Mouse (Mus musculus) gastrocnemius, postnatal 4 days (tissue): ENCODE data around the gene Atp1a1. TPM values are rescaled to one million over a fixed set of nuclear protein-coding genes. Genes with fewer than 3 reads are reported as not detected.

Source experiments
- DNase-seq, 2 experiments: peaks; one replicate each; pipeline ENCODE4 v3.0.0; 2021 to 2022; ENCODE audit warnings: low spot score in 2 of 2, mixed read lengths in 2 of 2
- total RNA-seq, 2 experiments: library from RNA; stranded (reverse); gene quantifications; 2 replicates each; pipeline ENCODE4 v1.2.3; 2021

The Atp1a1 gene
- total RNA-seq, 2 experiments from 2014 or later, result 112 to 117 TPM

DNA sequence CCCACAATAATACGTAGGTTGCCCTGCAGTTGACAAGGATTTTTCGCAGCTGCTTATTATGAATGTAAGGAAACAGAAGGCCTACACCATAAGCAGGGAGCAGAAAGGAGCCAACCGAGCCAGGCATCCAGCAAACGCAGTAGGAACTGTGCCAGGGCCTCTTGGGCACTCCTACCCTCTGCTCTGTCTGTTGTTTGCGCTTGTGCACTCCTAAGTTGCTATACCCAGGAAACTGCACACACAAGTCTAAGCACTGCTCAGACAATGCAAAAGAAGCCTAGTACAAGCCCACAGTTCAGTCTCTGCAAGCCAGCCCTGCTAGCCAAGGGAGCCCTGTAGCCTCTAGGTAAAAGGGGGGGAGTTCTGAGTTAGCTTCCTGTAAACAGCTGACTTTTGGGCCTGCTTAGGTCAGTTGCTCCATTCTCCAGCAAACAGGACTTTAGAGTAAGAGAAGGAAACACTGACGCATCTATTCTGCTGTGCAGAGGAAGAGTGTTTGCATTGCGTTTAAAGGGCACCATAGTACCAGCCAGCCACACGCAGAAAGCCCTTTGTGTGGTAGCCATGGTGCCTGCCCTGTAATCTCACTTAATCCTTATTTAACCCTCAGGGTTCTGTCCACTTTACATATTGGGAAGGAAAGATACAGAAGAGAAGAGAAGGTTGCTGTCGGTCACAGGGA, 43.5 kb downstream of the Atp1a1 start:
- no peak for DNase-seq

DNA sequence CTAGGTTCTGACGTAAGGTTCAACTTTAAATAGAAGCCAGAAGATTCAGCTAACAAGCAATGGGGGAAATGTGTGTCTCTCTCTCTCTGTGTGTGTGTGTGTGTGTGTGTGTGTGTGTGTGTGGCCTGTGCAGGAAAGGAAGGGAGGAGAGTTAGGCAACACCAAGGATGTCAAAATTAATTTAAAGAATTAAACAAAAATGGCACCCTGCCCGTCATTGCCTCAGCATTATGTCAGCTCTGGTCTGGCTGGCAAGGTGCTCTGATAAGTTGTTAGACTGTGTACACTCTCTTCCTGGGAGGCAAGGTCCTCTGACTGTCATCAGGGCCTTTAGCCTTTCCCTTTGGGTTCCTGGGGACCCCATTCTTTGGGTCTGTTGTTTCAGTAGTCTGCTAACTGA, 47.8 kb downstream of the Atp1a1 start:
- no peak for DNase-seq

DNA sequence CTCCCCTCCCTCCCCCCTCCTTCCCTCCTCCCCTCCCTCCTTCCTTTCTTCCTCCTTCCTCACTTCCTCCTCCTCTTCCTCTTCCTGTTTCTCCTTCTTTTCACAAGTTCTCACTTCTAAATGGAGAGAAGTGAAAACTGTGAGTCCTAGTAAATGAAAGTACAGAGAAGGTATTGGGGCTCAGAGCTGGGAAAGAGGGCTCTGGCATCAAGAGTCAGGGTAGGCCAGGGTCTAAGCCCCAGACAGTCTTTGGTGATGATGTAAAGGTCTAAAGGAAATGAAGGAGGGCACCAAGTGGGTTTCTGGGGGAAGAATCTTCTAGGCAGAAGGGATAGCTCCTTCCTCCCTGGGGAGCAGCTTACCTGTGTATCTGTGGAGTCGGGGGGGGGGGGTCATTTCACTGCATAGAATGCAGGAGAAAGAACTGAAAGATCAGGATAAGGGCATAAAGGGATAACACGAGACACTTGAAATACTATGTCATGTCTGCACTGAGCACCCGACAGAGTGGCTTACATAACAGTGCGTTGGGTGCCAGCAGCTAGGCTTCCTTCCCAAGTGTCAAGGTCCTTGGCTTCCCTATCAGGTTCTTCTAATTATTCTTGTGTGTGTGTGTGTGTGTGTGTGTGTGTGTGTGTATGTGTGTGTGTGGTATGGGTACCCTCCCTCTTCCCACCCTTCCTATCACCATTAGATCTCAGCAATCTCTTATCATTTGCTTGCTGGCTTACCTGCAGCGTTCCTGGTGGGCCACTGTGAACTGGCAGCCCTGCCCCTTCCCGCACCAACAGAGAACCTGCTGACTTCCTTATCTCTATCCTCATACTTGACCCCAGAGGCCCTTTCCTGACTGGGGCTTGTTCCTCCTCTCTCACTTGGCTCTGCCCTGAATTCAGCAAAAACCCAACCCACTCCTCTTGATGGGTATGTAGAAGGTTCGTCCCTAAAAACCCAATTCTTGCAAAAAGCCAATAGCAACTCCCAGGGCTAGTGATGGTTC, 51.6 kb downstream of the Atp1a1 start:
- no peak for DNase-seq

DNA sequence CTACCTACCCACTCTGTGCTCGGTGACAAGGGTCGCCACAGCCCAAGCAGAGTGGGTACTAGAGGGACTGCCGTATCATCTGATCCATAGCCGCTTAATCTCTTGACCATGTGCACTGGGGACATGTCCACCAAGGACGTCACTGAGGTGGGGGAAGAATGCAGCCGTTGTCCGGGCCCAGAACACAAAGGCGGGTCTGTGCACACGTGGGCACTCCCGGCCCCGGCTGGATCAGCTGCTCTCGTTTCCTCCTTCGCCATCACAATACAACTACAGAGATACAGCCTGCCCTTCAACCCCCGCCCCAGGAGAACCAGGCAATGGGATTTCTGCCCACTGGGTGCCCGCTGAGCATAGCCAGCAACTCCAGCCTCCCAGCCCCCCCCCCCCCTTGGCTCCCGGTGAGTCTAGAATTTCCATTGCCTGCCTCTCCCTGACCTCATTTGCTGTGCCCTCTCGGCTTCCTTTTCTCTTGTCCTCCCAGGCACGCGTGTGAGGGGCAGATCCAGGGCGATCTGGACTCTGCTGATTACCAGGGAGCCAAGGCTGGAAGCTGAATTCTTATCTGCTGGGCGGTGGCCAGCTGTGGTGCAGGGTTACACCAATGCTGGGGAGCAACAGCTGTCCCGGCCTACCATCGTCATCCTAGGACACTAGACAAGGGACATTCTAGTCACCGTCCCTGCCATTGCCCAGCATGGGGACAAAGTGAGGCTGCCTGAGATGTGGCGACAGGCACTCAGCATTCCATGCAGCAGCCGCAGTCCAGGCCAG, 52.8 kb downstream of the Atp1a1 start:
- DNase-seq, result peak; percentile 39 to 60

DNA sequence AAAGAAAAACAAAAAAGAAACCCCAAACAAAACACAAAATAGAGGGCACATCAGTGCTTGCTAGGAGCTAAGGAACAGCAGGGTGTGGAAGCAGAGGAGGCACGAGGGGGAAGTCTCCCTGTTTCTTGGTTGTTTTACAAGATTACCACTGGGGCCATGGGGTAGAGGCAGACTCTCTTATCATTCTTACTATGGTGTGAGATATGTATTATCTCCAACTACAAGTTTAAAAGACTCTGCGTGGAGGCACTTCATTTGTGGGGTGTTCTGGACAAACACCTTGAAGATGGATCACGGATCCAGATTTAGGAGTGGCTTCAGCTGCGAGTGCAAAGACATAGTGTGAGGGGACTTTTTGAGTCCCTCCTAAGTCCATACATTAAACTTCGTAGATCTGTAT, 54.7 kb downstream of the Atp1a1 start:
- DNase-seq, result no peak

DNA sequence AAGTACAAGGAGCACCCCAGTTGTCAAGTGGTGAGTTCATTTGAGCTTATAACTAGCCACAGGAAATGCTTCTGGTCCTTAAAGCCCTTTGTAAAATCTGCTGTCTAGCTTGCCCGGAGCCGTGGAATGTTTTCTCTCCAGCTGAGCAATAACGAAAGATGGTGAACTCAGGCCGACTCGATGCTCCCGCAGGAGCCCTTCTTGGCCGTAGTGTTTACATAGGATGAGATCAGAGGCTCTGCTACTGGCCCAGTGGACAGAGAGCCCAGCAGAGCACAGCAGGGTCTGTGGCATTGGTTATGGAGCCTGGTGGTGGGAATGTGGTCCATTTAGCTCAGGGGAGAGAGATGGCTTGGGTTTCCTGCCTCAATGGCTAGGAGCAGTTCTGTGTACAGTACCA, 60.4 kb downstream of the Atp1a1 start:
- peak in 1 of 2 experiments; percentile 48 for DNase-seq

DNA sequence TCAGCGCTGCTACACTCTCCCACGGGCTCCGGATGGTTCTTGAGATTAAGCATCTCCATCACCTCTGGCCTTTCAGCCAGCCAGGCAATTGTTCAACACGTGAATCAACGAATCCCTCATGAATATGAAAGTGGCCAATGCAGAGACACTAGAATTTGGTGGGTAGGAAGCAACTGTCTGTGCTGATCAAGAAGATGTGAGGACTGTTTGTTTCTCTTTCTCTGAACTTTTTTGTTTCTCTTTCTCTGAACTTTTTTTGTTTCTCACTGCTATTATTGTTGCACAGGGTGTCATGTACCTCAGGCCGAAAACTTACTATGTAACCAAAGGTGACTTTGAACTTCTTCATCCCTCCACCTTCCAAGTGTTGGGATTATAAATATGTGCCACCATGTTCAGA, 62.9 kb downstream of the Atp1a1 start:
- DNase-seq, result no peak

DNA sequence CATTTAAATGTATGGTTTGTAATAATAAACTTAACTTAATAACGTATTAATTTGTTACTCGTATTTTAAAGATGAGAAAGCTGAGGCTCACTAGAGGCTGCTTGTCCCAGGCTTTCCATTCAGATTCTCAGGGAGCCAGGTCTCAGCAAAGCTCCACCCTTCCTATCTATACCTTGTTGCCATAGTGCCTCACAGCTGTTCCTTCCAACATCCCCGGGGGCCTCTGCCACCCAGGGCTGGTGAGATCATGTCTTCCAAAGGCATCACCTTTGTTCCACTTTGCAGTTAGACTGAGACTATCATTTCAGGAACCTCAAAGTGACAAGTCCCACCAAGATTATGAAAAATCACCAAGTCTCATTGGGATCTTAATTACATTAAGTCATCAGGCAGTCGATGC, 63.9 kb downstream of the Atp1a1 start:
- DNase-seq, result no peak

DNA sequence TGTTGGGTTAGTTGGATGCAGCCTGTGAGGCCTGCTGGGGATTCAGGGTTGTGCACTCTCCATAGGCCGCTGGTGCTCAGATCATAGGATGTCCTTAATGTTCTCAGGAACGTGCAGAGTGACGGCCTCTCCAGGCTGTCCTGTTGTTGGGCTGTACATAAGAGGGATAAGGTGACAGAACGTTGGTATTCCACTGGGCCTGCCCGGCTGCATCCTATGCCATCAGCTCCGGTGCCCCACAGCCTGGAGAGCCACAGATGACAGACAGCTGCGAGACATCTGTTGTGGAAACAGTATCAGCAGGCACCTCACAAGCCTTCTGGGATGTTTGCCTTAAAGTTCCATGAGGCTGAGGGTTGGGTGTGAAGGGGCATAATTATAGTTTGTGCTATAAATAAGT, 68.2 kb downstream of the Atp1a1 start:
- peak in 1 of 2 experiments; percentile 30 for DNase-seq

DNA sequence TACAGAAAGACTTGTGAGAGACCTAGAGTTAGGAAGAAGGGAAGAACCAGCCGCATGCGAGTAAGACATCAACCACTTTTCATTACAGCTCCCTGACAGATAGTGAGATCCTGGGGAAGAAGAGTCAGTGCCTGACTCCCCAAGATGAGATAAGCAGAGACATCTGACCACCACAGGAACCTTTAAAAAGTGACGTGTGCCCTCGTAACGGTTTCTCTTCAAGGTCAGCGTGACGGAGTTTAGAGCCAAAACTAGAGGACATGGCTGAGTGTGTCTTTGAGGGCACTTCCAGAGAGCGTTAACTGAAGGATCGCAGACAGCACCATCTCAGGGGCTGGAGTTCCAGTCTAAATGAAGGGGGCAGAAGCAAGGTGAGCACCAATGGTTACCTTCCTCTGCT, 70.2 kb downstream of the Atp1a1 start:
- no peak for DNase-seq

DNA sequence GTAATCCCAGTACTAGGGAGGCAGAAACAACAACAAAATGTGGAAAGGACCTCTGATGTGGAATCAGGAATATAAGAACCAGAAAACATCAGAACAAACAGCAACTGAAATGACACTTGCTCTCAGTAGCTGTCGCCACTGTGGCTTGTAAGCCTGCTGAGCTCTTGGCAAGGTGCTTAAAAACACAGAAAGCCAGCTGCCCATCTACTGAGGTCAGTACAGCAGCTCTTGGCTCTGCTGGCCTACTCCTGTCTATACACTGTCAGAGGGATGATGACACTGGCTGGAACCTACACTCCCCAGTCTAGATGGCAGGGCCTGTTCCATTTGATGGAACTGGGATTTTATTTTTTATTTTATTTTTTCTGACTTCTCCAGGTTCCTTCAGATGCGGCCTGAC, 71.1 kb downstream of the Atp1a1 start:
- no peak for DNase-seq

DNA sequence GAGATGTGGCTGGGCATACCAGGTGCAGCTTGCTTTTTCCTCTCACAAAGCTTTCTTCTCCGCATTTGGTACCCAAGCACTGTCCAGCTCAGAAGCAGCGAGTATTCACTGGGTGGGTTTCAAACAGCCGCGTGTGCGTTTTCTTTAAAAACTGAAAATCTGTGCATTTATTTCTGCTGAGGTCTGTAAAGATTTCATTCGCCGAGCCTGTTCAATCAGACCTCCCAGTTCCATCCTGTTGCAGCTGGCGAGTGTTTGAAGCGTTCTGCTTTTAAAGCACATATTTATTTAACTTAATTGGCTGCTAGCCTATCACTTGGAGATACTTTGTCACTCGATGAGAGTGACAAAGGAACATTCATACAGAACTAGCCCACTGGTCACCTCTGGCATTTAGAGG, 73.6 kb downstream of the Atp1a1 start:
- no peak for DNase-seq

DNA sequence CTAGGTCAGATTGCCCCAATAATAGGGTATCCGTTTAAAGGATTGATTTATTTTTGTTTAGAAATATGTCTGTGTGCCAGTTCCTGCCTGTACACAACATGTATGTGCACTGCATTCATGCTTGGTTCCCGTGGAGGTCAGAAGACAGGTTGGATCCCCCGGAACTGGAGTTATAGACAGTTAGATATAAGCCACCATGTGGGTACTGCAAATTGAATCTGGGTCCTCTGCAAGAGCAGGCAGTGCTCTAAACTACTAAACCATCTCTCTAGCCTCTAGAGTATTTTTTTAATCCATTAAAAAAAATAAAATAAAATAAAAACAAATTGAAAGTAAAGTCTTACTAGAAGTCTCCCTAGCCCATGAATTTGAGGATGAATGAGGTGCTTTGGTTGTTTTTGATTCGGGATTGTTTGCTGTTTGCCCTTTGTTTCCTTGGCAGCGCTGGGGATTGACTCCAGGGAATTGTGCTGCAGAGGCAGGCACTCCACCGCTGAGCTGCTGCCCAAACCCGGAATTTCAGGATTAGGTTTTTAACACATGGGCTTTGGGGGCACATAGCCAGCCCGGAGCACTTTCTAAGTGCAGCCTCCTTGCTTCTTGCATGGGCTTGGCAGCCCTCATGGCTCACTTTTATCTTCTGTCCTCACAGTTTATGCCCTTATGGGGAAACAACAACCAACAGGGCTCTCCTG, 75.4 kb downstream of the Atp1a1 start:
- no peak for DNase-seq

DNA sequence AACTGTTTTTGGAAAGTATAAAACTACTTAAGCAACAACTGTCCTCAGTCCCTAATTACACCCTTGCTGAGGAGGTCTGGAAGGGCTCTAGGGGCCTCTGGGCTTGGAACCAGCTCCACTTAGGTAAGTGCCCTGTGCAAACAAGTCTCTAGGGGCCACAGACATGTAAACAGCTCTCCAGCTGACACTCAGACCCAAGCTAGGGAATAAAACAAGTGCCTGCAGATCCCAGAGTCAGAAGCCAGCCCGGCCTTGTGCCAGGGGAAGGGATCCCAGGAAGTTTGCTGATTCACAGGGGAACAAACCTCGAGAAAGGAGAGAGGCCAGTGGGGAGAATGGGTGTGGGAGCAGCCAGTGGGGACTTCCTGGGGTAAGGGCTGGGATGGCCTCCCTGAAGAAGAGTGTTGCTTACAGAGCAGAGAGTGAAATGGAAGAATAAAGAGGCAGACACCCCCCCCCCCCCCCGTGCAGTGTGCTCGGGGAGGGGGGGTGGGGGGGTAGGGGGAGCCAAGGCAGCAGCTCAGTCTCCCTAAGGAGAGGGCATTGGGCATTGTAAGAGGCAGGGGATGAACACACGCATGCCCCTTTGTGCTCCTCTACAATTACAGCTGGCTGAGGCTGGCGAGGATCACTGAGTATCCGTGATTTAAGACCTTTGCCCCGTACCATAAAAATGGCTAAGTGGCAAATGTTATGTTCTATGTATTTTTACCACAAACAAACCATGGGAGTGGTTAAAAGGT, 76.2 kb downstream of the Atp1a1 start:
- DNase-seq, result no peak

DNA sequence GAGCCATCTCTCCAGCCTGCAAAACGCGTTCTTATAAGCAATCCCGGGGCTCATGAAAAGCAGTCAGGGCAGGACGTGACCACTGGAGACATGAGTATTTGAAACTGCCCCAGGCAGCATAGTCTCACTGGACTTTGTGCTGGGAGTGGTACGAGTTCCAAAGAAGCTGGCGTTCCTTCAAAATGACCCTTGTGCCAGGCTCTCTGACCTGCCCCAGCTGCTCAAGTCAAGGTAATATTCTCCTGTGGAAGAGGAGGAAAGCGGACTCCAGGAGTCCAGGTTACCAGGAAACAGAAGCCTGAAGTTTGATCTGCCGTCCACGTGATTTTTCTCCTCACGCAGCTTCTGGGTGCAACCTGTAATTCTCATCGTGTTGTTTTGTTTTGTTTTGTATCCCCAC, 77.9 kb downstream of the Atp1a1 start:
- no peak for DNase-seq

Other genes with a start within 250 kb of the Atp1a1 start
- gene Igsf3, start 227.6 kb downstream of the Atp1a1 start, total RNA-seq, result 10 to 100 TPM; 38.3 to 38.8 TPM
- gene Mab21l3, start 244.3 kb upstream of the Atp1a1 start, total RNA-seq, result under 1 TPM; 0.12 to 0.16 TPM